Mouse (Mus musculus): ENCODE results near the gene Nktr. TPM values are rescaled to one million over a fixed set of nuclear protein-coding genes. Genes with fewer than 3 reads are reported as not detected.

Gene Nktr
- polyA plus RNA-seq, 1 experiment from 2014 or later, result 61.2 TPM

GRCm38 (mm10) chr9:121744051-121744450 lies 25.1 kb downstream of the Nktr start:
- H3K27ac ChIP-seq (replicated peaks; ENCODE audit: low read depth, low read length), result no peak overlapping the region
- H3K9ac ChIP-seq (replicated peaks; ENCODE audit: low read length), result no peak overlapping the region
- no peaks in the 10 kb centered on the region for H3K9me3 ChIP-seq (replicated peaks; ENCODE audit: control insufficient read depth, low read length)
- H3K27me3 ChIP-seq (ENCODE audit: control insufficient read depth, insufficient read depth, low read length), result no peaks in the 10 kb centered on the region
- DNase-seq (ENCODE audit: low spot score), result no peak
- WGBS, result 89% methylated on average over 8 of the region's 8 CpGs
- H3K4me3 ChIP-seq (ENCODE audit: low read depth, low read length), result no peak overlapping the region
- no peaks in the 10 kb centered on the region for H3K4me1 ChIP-seq (ENCODE audit: control insufficient read depth, insufficient read depth, low read length)
- no peak for ATAC-seq (replicated peaks; ENCODE audit: insufficient number of reproducible peaks, low FRiP score, low TSS enrichment, low read depth)
- H3K36me3 ChIP-seq (replicated peaks; ENCODE audit: control insufficient read depth, insufficient read depth, low read depth, low read length), result peaks cover 19% of the 10 kb centered on the region
- no peak overlapping the region for H3K4me2 ChIP-seq (ENCODE audit: low read depth, low read length)

GRCm38 (mm10) chr9:121752774-121753173 lies 33.8 kb downstream of the Nktr start:
- no peak overlapping the region for H3K4me2 ChIP-seq (ENCODE audit: low read depth, low read length)
- peaks cover 14% of the 10 kb centered on the region for H3K36me3 ChIP-seq (replicated peaks; ENCODE audit: control insufficient read depth, insufficient read depth, low read depth, low read length)
- no peak overlapping the region for H3K9ac ChIP-seq (replicated peaks; ENCODE audit: low read length)
- DNase-seq (ENCODE audit: low spot score) (no peak), ATAC-seq (replicated peaks; ENCODE audit: insufficient number of reproducible peaks, low FRiP score, low TSS enrichment, low read depth) (no peak)
- WGBS, result 93% methylated on average over 9 of the region's 9 CpGs
- H3K27me3 ChIP-seq (ENCODE audit: control insufficient read depth, insufficient read depth, low read length), result no peaks in the 10 kb centered on the region
- H3K27ac ChIP-seq (replicated peaks; ENCODE audit: low read depth, low read length), result no peak overlapping the region
- H3K4me3 ChIP-seq (ENCODE audit: low read depth, low read length), result no peak overlapping the region
- no peaks in the 10 kb centered on the region; the same call in none of the 2 replicates for H3K4me1 ChIP-seq (ENCODE audit: control insufficient read depth, insufficient read depth, low read length)
- H3K9me3 ChIP-seq (replicated peaks; ENCODE audit: control insufficient read depth, low read length), result no peaks in the 10 kb centered on the region

- Histone ChIP-seq H3K4me1 (ENCODE audit: control insufficient read depth, insufficient read depth, low read length) (no peaks in the 10 kb centered on the region; the same call in none of the 2 replicates), H3K4me3 (ENCODE audit: low read depth, low read length) (no peak overlapping the region), H3K27me3 (ENCODE audit: control insufficient read depth, insufficient read depth, low read length) (no peaks in the 10 kb centered on the region), H3K36me3 (replicated peaks; ENCODE audit: control insufficient read depth, insufficient read depth, low read depth, low read length) (peaks cover 13% of the 10 kb centered on the region), H3K27ac (replicated peaks; ENCODE audit: low read depth, low read length) (no peak overlapping the region), H3K9ac (replicated peaks; ENCODE audit: low read length) (no peak overlapping the region), H3K4me2 (ENCODE audit: low read depth, low read length) (no peak overlapping the region), H3K9me3 (replicated peaks; ENCODE audit: control insufficient read depth, low read length) (no peaks in the 10 kb centered on the region)
- DNase-seq (ENCODE audit: low spot score) (no peak), ATAC-seq (replicated peaks; ENCODE audit: insufficient number of reproducible peaks, low FRiP score, low TSS enrichment, low read depth) (no peak)
- 84% methylated on average over 3 of the region's 3 CpGs for WGBS
Measured at GRCm38 (mm10) chr9:121754624-121755023, 35.7 kb downstream of the Nktr start.

- Histone ChIP-seq H3K27ac (replicated peaks; ENCODE audit: low read depth, low read length) (no peak overlapping the region), H3K4me2 (ENCODE audit: low read depth, low read length) (no peak overlapping the region), H3K36me3 (replicated peaks; ENCODE audit: control insufficient read depth, insufficient read depth, low read depth, low read length) (peaks cover 2% of the 10 kb centered on the region; the same call in 1 of the 2 replicates), H3K4me1 (ENCODE audit: control insufficient read depth, insufficient read depth, low read length) (no peaks in the 10 kb centered on the region; the same call in none of the 2 replicates), H3K9ac (replicated peaks; ENCODE audit: low read length) (no peak overlapping the region), H3K27me3 (ENCODE audit: control insufficient read depth, insufficient read depth, low read length) (no peaks in the 10 kb centered on the region), H3K4me3 (ENCODE audit: low read depth, low read length) (no peak overlapping the region), H3K9me3 (replicated peaks; ENCODE audit: control insufficient read depth, low read length) (no peaks in the 10 kb centered on the region)
- DNase-seq (ENCODE audit: low spot score) (no peak), ATAC-seq (replicated peaks; ENCODE audit: insufficient number of reproducible peaks, low FRiP score, low TSS enrichment, low read depth) (no peak)
- 84% methylated on average over 3 of the region's 3 CpGs for WGBS
Measured at GRCm38 (mm10) chr9:121756785-121757184, 37.8 kb downstream of the Nktr start.

- DNase-seq (ENCODE audit: low spot score) (peak; percentile 14), ATAC-seq (replicated peaks; ENCODE audit: insufficient number of reproducible peaks, low FRiP score, low TSS enrichment, low read depth) (no peak)
- Histone ChIP-seq H3K27me3 (ENCODE audit: control insufficient read depth, insufficient read depth, low read length) (no peaks in the 10 kb centered on the region), H3K27ac (replicated peaks; ENCODE audit: low read depth, low read length) (peak overlapping the region; percentile 59; the same call in 1 of the 2 replicates), H3K4me2 (ENCODE audit: low read depth, low read length) (no peak overlapping the region), H3K9ac (replicated peaks; ENCODE audit: low read length) (0 out of 2 replicates have a peak overlapping the region, but pooled peaks have one; percentile 13), H3K36me3 (replicated peaks; ENCODE audit: control insufficient read depth, insufficient read depth, low read depth, low read length) (no peaks in the 10 kb centered on the region; the same call in 1 of the 2 replicates), H3K4me3 (ENCODE audit: low read depth, low read length) (no peak overlapping the region), H3K4me1 (ENCODE audit: control insufficient read depth, insufficient read depth, low read length) (no peaks in the 10 kb centered on the region; the same call in none of the 2 replicates), H3K9me3 (replicated peaks; ENCODE audit: control insufficient read depth, low read length) (no peaks in the 10 kb centered on the region)
- 56% methylated on average over 3 of the region's 3 CpGs for WGBS
Measured at GRCm38 (mm10) chr9:121757432-121757831, 38.5 kb downstream of the Nktr start.

- H3K4me3 ChIP-seq (ENCODE audit: low read depth, low read length), result peak overlapping the region; percentile 86; the same call in 1 of the 2 replicates
- peak overlapping the region; percentile 59; the same call in 1 of the 2 replicates for H3K27ac ChIP-seq (replicated peaks; ENCODE audit: low read depth, low read length)
- WGBS, result 37% methylated on average over 10 of the region's 10 CpGs
- peak; percentile 77 for DNase-seq (ENCODE audit: low spot score)
- ATAC-seq (replicated peaks; ENCODE audit: insufficient number of reproducible peaks, low FRiP score, low TSS enrichment, low read depth), result no peak
- no peaks in the 10 kb centered on the region for H3K9me3 ChIP-seq (replicated peaks; ENCODE audit: control insufficient read depth, low read length)
- H3K27me3 ChIP-seq (ENCODE audit: control insufficient read depth, insufficient read depth, low read length), result no peaks in the 10 kb centered on the region
- H3K36me3 ChIP-seq (replicated peaks; ENCODE audit: control insufficient read depth, insufficient read depth, low read depth, low read length), result no peaks in the 10 kb centered on the region; the same call in 1 of the 2 replicates
- H3K4me1 ChIP-seq (ENCODE audit: control insufficient read depth, insufficient read depth, low read length), result no peaks in the 10 kb centered on the region; the same call in none of the 2 replicates
- peak overlapping the region; percentile 94 for H3K4me2 ChIP-seq (ENCODE audit: low read depth, low read length)
- H3K9ac ChIP-seq (replicated peaks; ENCODE audit: low read length), result peak overlapping the region; percentile 13; the same call in 1 of the 2 replicates
Measured at GRCm38 (mm10) chr9:121757835-121758814, 39.2 kb downstream of the Nktr start.

GRCm38 (mm10) chr9:121759091-121760081 lies 40.4 kb downstream of the Nktr start, which contains the start of gene Zfp651:
Gene Zfp651 (plus strand): TSS chr9:121759330.
- Histone ChIP-seq H3K9ac (replicated peaks; ENCODE audit: low read length) (peak within 1 kb of the TSS; percentile 96), H3K4me2 (ENCODE audit: low read depth, low read length) (peak within 1 kb of the TSS; percentile 94), H3K27ac (replicated peaks; ENCODE audit: low read depth, low read length) (peak within 1 kb of the TSS; percentile 88), H3K4me3 (ENCODE audit: low read depth, low read length) (peak within 1 kb of the TSS; percentile 86), H3K4me1 (ENCODE audit: control insufficient read depth, insufficient read depth, low read length) (no peaks in the 10 kb centered on the region; the same call in none of the 2 replicates), H3K36me3 (replicated peaks; ENCODE audit: control insufficient read depth, insufficient read depth, low read depth, low read length) (no peaks in the 10 kb centered on the region; the same call in 1 of the 2 replicates), H3K27me3 (ENCODE audit: control insufficient read depth, insufficient read depth, low read length) (no peaks in the 10 kb centered on the region), H3K9me3 (replicated peaks; ENCODE audit: control insufficient read depth, low read length) (no peaks in the 10 kb centered on the region)
- WGBS, result under 1% methylated on average over 90 of the region's 97 CpGs
- DNase-seq (ENCODE audit: low spot score) (peak; percentile 83), ATAC-seq (replicated peaks; ENCODE audit: insufficient number of reproducible peaks, low FRiP score, low TSS enrichment, low read depth) (peak; percentile 75)

All from embryonic facial prominence, embryonic 11.5 days (tissue).